Mouse (Mus musculus) CH12.LX (cell line): ENCODE measurements around the gene Dydc1. TPM values are rescaled to one million over a fixed set of nuclear protein-coding genes. Genes with fewer than 3 reads are reported as not detected.

Experiments used
- DNase-seq: peaks from one replicate; pipeline ENCODE4 v3.0.0-alpha.2; 2013; ENCODE audit errors: extremely low read depth
- H3K27ac ChIP-seq: 2 replicates; pipeline ENCODE4 v1.5.1; 2012; ENCODE audit warnings: low read depth, mild to moderate bottlenecking, control low read depth, moderate library complexity; ENCODE audit not compliant: insufficient read depth
- H3K27me3 ChIP-seq: replicated peaks from 2 replicates; pipeline ENCODE3; 2012; ENCODE audit warnings: inconsistent platforms
- H3K36me3 ChIP-seq, 2 experiments: replicated peaks in 1 of 2; 2 replicates each; pipeline versions ENCODE3 to v1.6.1; 2012; ENCODE audit warnings: inconsistent platforms in 1 of 2, low read length in 1 of 2, mild to moderate bottlenecking in 1 of 2, mixed read lengths in 1 of 2, moderate library complexity in 1 of 2; ENCODE audit not compliant: control insufficient read depth in 1 of 2, insufficient read depth in 1 of 2
- H3K4me1 ChIP-seq, 2 experiments: 2 replicates each; pipeline ENCODE4 v1.6.1; 2012; ENCODE audit warnings: inconsistent platforms in 1 of 2, moderate library complexity in 1 of 2; ENCODE audit not compliant: insufficient read depth in 2 of 2, control insufficient read depth in 1 of 2
- H3K4me2 ChIP-seq: 2 replicates; pipeline ENCODE4 v1.6.1; 2012; ENCODE audit warnings: low read depth, mild to moderate bottlenecking, control low read depth; ENCODE audit not compliant: poor library complexity, insufficient read depth, severe bottlenecking
- H3K4me3 ChIP-seq, 3 experiments: fragments of 150-350 bp in 1 of 3; sonication (generic) in 1 of 3; replicated peaks in 1 of 3; 2 replicates each; pipeline versions ENCODE3 to v1.5.1; 2011 to 2012; ENCODE audit warnings: low read depth in 2 of 3, low read length in 2 of 3, mild to moderate bottlenecking in 2 of 3, moderate library complexity in 2 of 3, control low read depth in 1 of 3, improper control_type of control experiment in 1 of 3, inconsistent platforms in 1 of 3, mixed read lengths in 1 of 3; ENCODE audit not compliant: poor library complexity in 1 of 3
- H3K79me2 ChIP-seq: replicated peaks from 2 replicates; pipeline ENCODE4 v1.6.1; 2012; ENCODE audit warnings: mild to moderate bottlenecking, moderate library complexity; ENCODE audit not compliant: control insufficient read depth, poor library complexity, insufficient read depth, severe bottlenecking; ENCODE audit errors: extremely low read depth
- H3K9ac ChIP-seq: 2 replicates; pipeline ENCODE4 v1.6.1; 2012; ENCODE audit warnings: low read depth, mild to moderate bottlenecking, control low read depth, moderate library complexity; ENCODE audit not compliant: insufficient read depth
- H3K9me3 ChIP-seq: replicated peaks from 2 replicates; pipeline ENCODE3; 2012; ENCODE audit warnings: low read length, inconsistent platforms, mixed read lengths
- CHD1 ChIP-seq: IDR thresholded peaks from 2 replicates; pipeline ENCODE4 v1.6.1; 2012; ENCODE audit warnings: low read depth, low read length, improper control_type of control experiment, inconsistent platforms
- CTCF ChIP-seq, 2 experiments: IDR thresholded peaks in 1 of 2; conservative IDR thresholded peaks in 1 of 2; 2 replicates each; pipeline ENCODE4 v1.5.1; 2011 to 2012; ENCODE audit warnings: low read depth in 2 of 2, low read length in 2 of 2, improper control_type of control experiment in 1 of 2, inconsistent platforms in 1 of 2, mild to moderate bottlenecking in 1 of 2, moderate library complexity in 1 of 2
- ETS1 ChIP-seq: conservative IDR thresholded peaks from 2 replicates; pipeline ENCODE4 v1.6.1; 2012; ENCODE audit warnings: low read depth, mild to moderate bottlenecking, inconsistent platforms, low read length, improper control_type of control experiment, moderate library complexity
- GABPA ChIP-seq: IDR thresholded peaks from 2 replicates; pipeline ENCODE4 v1.6.1; 2012; ENCODE audit warnings: low read depth, low read length, improper control_type of control experiment, inconsistent platforms; ENCODE audit not compliant: insufficient replicate concordance
- HCFC1 ChIP-seq: IDR thresholded peaks from 2 replicates; pipeline ENCODE4 v1.6.1; 2012; ENCODE audit warnings: low read depth, mild to moderate bottlenecking, inconsistent platforms, low read length, improper control_type of control experiment
- KAT2A ChIP-seq: IDR thresholded peaks from 2 replicates; pipeline ENCODE4 v1.6.1; 2012; ENCODE audit warnings: low read length, improper control_type of control experiment, inconsistent platforms; ENCODE audit not compliant: insufficient replicate concordance
- MEF2A ChIP-seq: IDR thresholded peaks from 2 replicates; pipeline ENCODE4 v1.6.1; 2014; ENCODE audit warnings: low read depth, mild to moderate bottlenecking, inconsistent platforms, low read length, improper control_type of control experiment, borderline replicate concordance
- NELFE ChIP-seq: IDR thresholded peaks from 2 replicates; pipeline ENCODE4 v1.6.1; 2011; ENCODE audit warnings: low read depth, low read length, improper control_type of control experiment
- POLR2AphosphoS2 ChIP-seq: IDR thresholded peaks from 2 replicates; pipeline ENCODE4 v1.6.1; 2011; ENCODE audit warnings: low read depth, low read length, improper control_type of control experiment
- SIN3A ChIP-seq: IDR thresholded peaks from 2 replicates; pipeline ENCODE4 v1.6.1; 2012; ENCODE audit warnings: low read length, improper control_type of control experiment, inconsistent platforms
- TBP ChIP-seq: conservative IDR thresholded peaks from 2 replicates; pipeline ENCODE4 v1.6.1; 2011; ENCODE audit warnings: low read depth, low read length, improper control_type of control experiment
- TCF12 ChIP-seq: IDR thresholded peaks from 2 replicates; pipeline ENCODE4 v1.6.1; 2014; ENCODE audit warnings: low read depth, mild to moderate bottlenecking, inconsistent platforms, low read length, improper control_type of control experiment
- UBTF ChIP-seq: IDR thresholded peaks from 2 replicates; pipeline ENCODE4 v1.6.1; 2012; ENCODE audit warnings: low read depth, mild to moderate bottlenecking, inconsistent platforms, low read length, improper control_type of control experiment, moderate library complexity
- USF2 ChIP-seq: conservative IDR thresholded peaks from 2 replicates; pipeline ENCODE4 v1.6.1; 2011; ENCODE audit warnings: low read depth, low read length, improper control_type of control experiment
- ZC3H11A ChIP-seq: IDR thresholded peaks from 2 replicates; pipeline ENCODE4 v1.6.1; 2012; ENCODE audit warnings: low read depth, mild to moderate bottlenecking, inconsistent platforms, low read length, improper control_type of control experiment
- ZKSCAN1 ChIP-seq: IDR thresholded peaks from 2 replicates; pipeline ENCODE4 v1.6.1; 2012; ENCODE audit warnings: low read depth, inconsistent platforms, low read length, improper control_type of control experiment, borderline replicate concordance
- ZMIZ1 ChIP-seq: IDR thresholded peaks from 2 replicates; pipeline ENCODE4 v1.6.1; 2012; ENCODE audit warnings: low read depth, mild to moderate bottlenecking, inconsistent platforms, low read length, improper control_type of control experiment
- ZNF384 ChIP-seq: IDR thresholded peaks from 2 replicates; pipeline ENCODE4 v1.6.1; 2012; ENCODE audit warnings: low read depth, low read length, improper control_type of control experiment, inconsistent platforms
- dilution Hi-C: fragments of 300-500 bp; cut with MboI; formaldehyde crosslinking; loops from 2 replicates; pipeline ENCODE4 v1.14.3; 2020; ENCODE audit warnings: low sequenced_read_pairs; ENCODE audit not compliant: extremely low pct_unique_long_range_greater_than_20kb, extremely low pct_ligation_motif_present
- in situ Hi-C: fragments of 300-500 bp; cut with MboI; formaldehyde crosslinking; loops from 3 replicates; pipeline ENCODE4 v1.14.3; 2019; ENCODE audit warnings: low sequenced_read_pairs, low pct_ligation_motif_present, low pct_unique_long_range_greater_than_20kb, mixed read lengths
- polyA plus RNA-seq: library from polyadenylated mRNA; unstranded; fragments of >175 nt; gene quantifications from 2 replicates; pipeline ENCODE4 v1.2.1, GENCODE M21; 2012; ENCODE audit warnings: low read depth; ENCODE audit not compliant: insufficient read length
- total RNA-seq, 2 experiments: library from RNA; depleted of rRNA; stranded (reverse); fragments of 300-350 nt in 1 of 2; fragments of >200 nt in 1 of 2; gene quantifications; 2 replicates each; pipeline ENCODE4 v1.2.3; 2012 to 2014

Dydc1 gene
- total and polyA plus RNA-seq, 3 experiments, result not detected

DNA sequence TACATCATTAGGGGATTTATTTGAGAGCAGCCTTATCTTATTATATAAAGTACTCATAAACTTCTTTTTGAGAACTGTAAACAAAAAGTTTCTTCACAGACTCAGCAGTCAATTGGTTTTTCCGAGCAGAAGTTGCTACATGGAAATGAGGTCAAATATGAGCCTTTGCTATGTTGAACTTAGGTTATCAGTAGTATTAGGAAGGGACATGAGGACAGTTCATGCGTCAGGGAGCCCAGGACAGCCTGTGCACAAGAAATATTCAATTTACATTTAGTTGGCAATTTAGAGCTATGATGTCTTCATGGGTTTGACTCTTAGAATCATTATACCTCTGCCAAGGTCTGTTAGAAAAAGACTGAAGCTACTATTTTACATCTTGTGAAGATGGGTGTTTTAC, 29.6 kb downstream of the Dydc1 start:
- Histone ChIP-seq H3K36me3 (no peaks in the 10 kb centered on the region), H3K9me3 (no peaks in the 10 kb centered on the region), H3K9ac (no peak overlapping the region), H3K4me3 (no peak overlapping the region), H3K79me2 (no peaks in the 10 kb centered on the region), H3K27ac (no peak overlapping the region), H3K27me3 (no peaks in the 10 kb centered on the region), H3K4me1 (no peaks in the 10 kb centered on the region), H3K4me2 (no peak overlapping the region)
- in situ Hi-C loops (no loop called here), dilution Hi-C loops (no loop called here)
- TF ChIP-seq POLR2AphosphoS2, result no peak
- TF ChIP-seq KAT2A, result no peak
- no peak for TF ChIP-seq ETS1
- no peak for TF ChIP-seq ZKSCAN1
- DNase-seq, result no peak

- no peaks in the 10 kb centered on the region for H3K9me3 ChIP-seq
- in situ Hi-C loops, result no loop called here
- TF ChIP-seq ZMIZ1 (no peak), UBTF (no peak), TCF12 (no peak), ZNF384 (no peak), CTCF (conservative IDR thresholded peaks at IDR 0.05 in 1 of 2, IDR thresholded peaks at IDR 0.05 in 1 of 2; ENCODE audit: low read depth in 2 of 2, low read length in 2 of 2) (no peak), ETS1 (no peak), TBP (no peak), NELFE (no peak), GABPA (no peak), USF2 (no peak), ZKSCAN1 (no peak), ZC3H11A (no peak), HCFC1 (no peak), CHD1 (no peak), SIN3A (no peak), MEF2A (no peak)
- no peak within 1 kb of the TSS for H3K4me2 ChIP-seq
- H3K4me1 ChIP-seq, result no peaks in the 10 kb centered on the region
- no peak within 1 kb of the TSS for H3K9ac ChIP-seq
- H3K36me3 ChIP-seq, result no peaks in the 10 kb centered on the region
- H3K79me2 ChIP-seq, result no peaks in the 10 kb centered on the region
- H3K27ac ChIP-seq, result no peak within 1 kb of the TSS
- no peak for DNase-seq
- no peaks in the 10 kb centered on the region for H3K27me3 ChIP-seq
- dilution Hi-C loops, result no loop called here
- no peak within 1 kb of the TSS for H3K4me3 ChIP-seq
Observed at GRCm38 (mm10) chr14:41104853-41105444, 32.2 kb downstream of the Dydc1 start, which contains the start of gene Mat1a. Mat1a (plus strand) TSS chr14:41105035.
